Mouse (Mus musculus) CH12.LX (cell line): ENCODE measurements around the gene Catip. TPM values are rescaled to one million over a fixed set of nuclear protein-coding genes. Genes with fewer than 3 reads are reported as not detected.

Experiments used
- DNase-seq: peaks from one replicate; pipeline ENCODE4 v3.0.0-alpha.2; 2013; ENCODE audit errors: extremely low read depth
- H3K27ac ChIP-seq: 2 replicates; pipeline ENCODE4 v1.5.1; 2012; ENCODE audit warnings: low read depth, mild to moderate bottlenecking, control low read depth, moderate library complexity; ENCODE audit not compliant: insufficient read depth
- H3K27me3 ChIP-seq: replicated peaks from 2 replicates; pipeline ENCODE3; 2012; ENCODE audit warnings: inconsistent platforms
- H3K36me3 ChIP-seq, 2 experiments: replicated peaks in 1 of 2; 2 replicates each; pipeline versions ENCODE3 to v1.6.1; 2012; ENCODE audit warnings: inconsistent platforms in 1 of 2, low read length in 1 of 2, mild to moderate bottlenecking in 1 of 2, mixed read lengths in 1 of 2, moderate library complexity in 1 of 2; ENCODE audit not compliant: control insufficient read depth in 1 of 2, insufficient read depth in 1 of 2
- H3K4me1 ChIP-seq, 2 experiments: 2 replicates each; pipeline ENCODE4 v1.6.1; 2012; ENCODE audit warnings: inconsistent platforms in 1 of 2, moderate library complexity in 1 of 2; ENCODE audit not compliant: insufficient read depth in 2 of 2, control insufficient read depth in 1 of 2
- H3K4me2 ChIP-seq: 2 replicates; pipeline ENCODE4 v1.6.1; 2012; ENCODE audit warnings: low read depth, mild to moderate bottlenecking, control low read depth; ENCODE audit not compliant: poor library complexity, insufficient read depth, severe bottlenecking
- H3K4me3 ChIP-seq, 3 experiments: fragments of 150-350 bp in 1 of 3; sonication (generic) in 1 of 3; replicated peaks in 1 of 3; 2 replicates each; pipeline versions ENCODE3 to v1.5.1; 2011 to 2012; ENCODE audit warnings: low read depth in 2 of 3, low read length in 2 of 3, mild to moderate bottlenecking in 2 of 3, moderate library complexity in 2 of 3, control low read depth in 1 of 3, improper control_type of control experiment in 1 of 3, inconsistent platforms in 1 of 3, mixed read lengths in 1 of 3; ENCODE audit not compliant: poor library complexity in 1 of 3
- H3K79me2 ChIP-seq: replicated peaks from 2 replicates; pipeline ENCODE4 v1.6.1; 2012; ENCODE audit warnings: mild to moderate bottlenecking, moderate library complexity; ENCODE audit not compliant: control insufficient read depth, poor library complexity, insufficient read depth, severe bottlenecking; ENCODE audit errors: extremely low read depth
- H3K9ac ChIP-seq: 2 replicates; pipeline ENCODE4 v1.6.1; 2012; ENCODE audit warnings: low read depth, mild to moderate bottlenecking, control low read depth, moderate library complexity; ENCODE audit not compliant: insufficient read depth
- H3K9me3 ChIP-seq: replicated peaks from 2 replicates; pipeline ENCODE3; 2012; ENCODE audit warnings: low read length, inconsistent platforms, mixed read lengths
- BHLHE40 ChIP-seq: IDR thresholded peaks from 2 replicates; pipeline ENCODE4 v1.6.1; 2011; ENCODE audit warnings: mild to moderate bottlenecking, low read depth, low read length, improper control_type of control experiment
- CHD2 ChIP-seq: IDR thresholded peaks from 2 replicates; pipeline ENCODE4 v1.6.1; 2011; ENCODE audit warnings: low read length, improper control_type of control experiment
- EP300 ChIP-seq: IDR thresholded peaks from 2 replicates; pipeline ENCODE4 v1.6.1; 2011; ENCODE audit warnings: low read length, improper control_type of control experiment
- MAFK ChIP-seq: IDR thresholded peaks from 2 replicates; pipeline ENCODE4 v1.6.1; 2011; ENCODE audit warnings: low read length, improper control_type of control experiment; ENCODE audit not compliant: insufficient replicate concordance
- MAX ChIP-seq: IDR thresholded peaks from 2 replicates; pipeline ENCODE4 v1.6.1; 2011; ENCODE audit warnings: low read length, improper control_type of control experiment
- MXI1 ChIP-seq: IDR thresholded peaks from 2 replicates; pipeline ENCODE4 v1.6.1; 2011; ENCODE audit warnings: mild to moderate bottlenecking, low read depth, low read length, improper control_type of control experiment
- NELFE ChIP-seq: IDR thresholded peaks from 2 replicates; pipeline ENCODE4 v1.6.1; 2011; ENCODE audit warnings: low read depth, low read length, improper control_type of control experiment
- POLR2A ChIP-seq: IDR thresholded peaks from 2 replicates; pipeline ENCODE4 v1.6.1; 2011; ENCODE audit warnings: low read depth, mild to moderate bottlenecking, improper control_type of control experiment, low read length
- RCOR1 ChIP-seq: conservative IDR thresholded peaks from 2 replicates; pipeline ENCODE4 v1.6.1; 2012; ENCODE audit warnings: low read depth, mild to moderate bottlenecking, inconsistent platforms, low read length, improper control_type of control experiment
- TBP ChIP-seq: conservative IDR thresholded peaks from 2 replicates; pipeline ENCODE4 v1.6.1; 2011; ENCODE audit warnings: low read depth, low read length, improper control_type of control experiment
- TCF12 ChIP-seq: IDR thresholded peaks from 2 replicates; pipeline ENCODE4 v1.6.1; 2014; ENCODE audit warnings: low read depth, mild to moderate bottlenecking, inconsistent platforms, low read length, improper control_type of control experiment
- UBTF ChIP-seq: IDR thresholded peaks from 2 replicates; pipeline ENCODE4 v1.6.1; 2012; ENCODE audit warnings: low read depth, mild to moderate bottlenecking, inconsistent platforms, low read length, improper control_type of control experiment, moderate library complexity
- USF1 ChIP-seq: IDR thresholded peaks from 2 replicates; pipeline ENCODE4 v1.6.1; 2014; ENCODE audit warnings: low read depth, mild to moderate bottlenecking, inconsistent platforms, low read length, improper control_type of control experiment
- ZMIZ1 ChIP-seq: IDR thresholded peaks from 2 replicates; pipeline ENCODE4 v1.6.1; 2012; ENCODE audit warnings: low read depth, mild to moderate bottlenecking, inconsistent platforms, low read length, improper control_type of control experiment
- dilution Hi-C: fragments of 300-500 bp; cut with MboI; formaldehyde crosslinking; loops from 2 replicates; pipeline ENCODE4 v1.14.3; 2020; ENCODE audit warnings: low sequenced_read_pairs; ENCODE audit not compliant: extremely low pct_unique_long_range_greater_than_20kb, extremely low pct_ligation_motif_present
- in situ Hi-C: fragments of 300-500 bp; cut with MboI; formaldehyde crosslinking; loops from 3 replicates; pipeline ENCODE4 v1.14.3; 2019; ENCODE audit warnings: low sequenced_read_pairs, low pct_ligation_motif_present, low pct_unique_long_range_greater_than_20kb, mixed read lengths
- polyA plus RNA-seq: library from polyadenylated mRNA; unstranded; fragments of >175 nt; gene quantifications from 2 replicates; pipeline ENCODE4 v1.2.1, GENCODE M21; 2012; ENCODE audit warnings: low read depth; ENCODE audit not compliant: insufficient read length
- total RNA-seq, 2 experiments: library from RNA; depleted of rRNA; stranded (reverse); fragments of 300-350 nt in 1 of 2; fragments of >200 nt in 1 of 2; gene quantifications; 2 replicates each; pipeline ENCODE4 v1.2.3; 2012 to 2014

Gene Catip
- total and polyA plus RNA-seq, 3 experiments = 0.11 to 2.6 (median 0.30) TPM

- TF ChIP-seq CHD2 (peak; percentile 55; the same call in 1 of the 2 replicates), RCOR1 (no peak), ZMIZ1 (0 out of 2 replicates have a peak, but pooled peaks have one; percentile 11), MXI1 (peak; percentile 22; the same call in 1 of the 2 replicates), MAFK (no peak), UBTF (peak; percentile 27; the same call in 1 of the 2 replicates), NELFE (no peak; the same call in 1 of the 2 replicates), POLR2A (peak; percentile 47; the same call in 1 of the 2 replicates)
- Histone ChIP-seq H3K4me3 (peak overlapping the region; percentile 65 to 86 (median 73)), H3K4me2 (peak overlapping the region; percentile 41), H3K79me2 (peaks cover 21% of the 10 kb centered on the region), H3K27me3 (no peaks in the 10 kb centered on the region), H3K9me3 (no peaks in the 10 kb centered on the region), H3K36me3 (peaks cover 19 to 22% of the 10 kb centered on the region in 2 experiments), H3K9ac (peak overlapping the region; percentile 98), H3K4me1 (peaks cover 8 to 65% of the 10 kb centered on the region in 2 experiments; a peak in 3 of 4 replicates), H3K27ac (peak overlapping the region; percentile 76)
- dilution Hi-C loops (no loop called here), in situ Hi-C loops (loop anchor here (5.0 to 10.0 kb wide), 2 partner anchors 53 to 80 kb away; no protein-coding TSS in a partner anchor)
- DNase-seq = peak; percentile 61
These were observed 30.0 kb downstream of the Catip start for GRCm38 (mm10) chr1:74391844-74392441.

DNA sequence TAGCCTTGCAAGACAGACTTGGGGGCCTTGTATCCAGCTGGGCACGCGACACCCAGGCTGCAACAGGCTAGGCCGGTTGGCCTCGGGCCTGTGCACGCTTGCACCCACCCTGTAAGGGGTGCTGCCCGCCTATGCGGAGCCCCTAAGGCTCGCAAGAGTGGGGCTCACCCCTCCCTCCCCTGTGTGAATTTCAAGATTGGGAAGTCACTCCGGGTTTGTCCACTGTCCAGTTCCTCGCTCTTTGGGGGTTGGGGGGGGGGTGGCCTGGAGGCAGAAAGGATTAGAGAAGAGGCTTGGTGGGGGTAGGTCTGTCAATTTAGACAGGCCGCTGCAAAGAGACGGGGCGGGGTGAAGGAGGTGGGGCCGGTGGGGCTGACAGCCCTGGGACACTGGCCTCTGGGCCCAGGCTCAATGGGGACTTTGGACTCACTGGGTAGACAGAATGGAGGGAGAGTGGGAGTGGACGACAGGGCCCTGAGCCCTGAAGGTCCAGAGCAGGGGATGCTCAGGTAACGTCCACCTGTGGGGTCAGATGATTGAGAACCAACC, 30.6 kb downstream of the Catip start:
- no peaks in the 10 kb centered on the region for H3K9me3 ChIP-seq
- H3K9ac ChIP-seq = peak overlapping the region; percentile 98
- peak overlapping the region; percentile 41 for H3K4me2 ChIP-seq
- H3K27ac ChIP-seq = peak overlapping the region; percentile 76
- H3K79me2 ChIP-seq = peaks cover 21% of the 10 kb centered on the region
- H3K27me3 ChIP-seq = no peaks in the 10 kb centered on the region
- H3K4me3 ChIP-seq = peak overlapping the region; percentile 65 to 86 (median 73)
- no peak for DNase-seq
- in situ Hi-C loops = loop anchor here (5.0 to 10.0 kb wide), 2 partner anchors 52 to 80 kb away; no protein-coding TSS in a partner anchor
- dilution Hi-C loops = no loop called here
- TF ChIP-seq CHD2 = no peak
- no peak for TF ChIP-seq NELFE
- no peak for TF ChIP-seq MAX
- no peak for TF ChIP-seq TBP
- TF ChIP-seq EP300 = no peak
- no peak for TF ChIP-seq RCOR1
- peak; percentile 50 for TF ChIP-seq BHLHE40
- TF ChIP-seq ZMIZ1 = peak; percentile 44; the same call in 1 of the 2 replicates
- TF ChIP-seq USF1 = no peak
- TF ChIP-seq TCF12 = no peak
- H3K36me3 ChIP-seq = peaks cover 19 to 22% of the 10 kb centered on the region in 2 experiments
- peaks cover 8 to 60% of the 10 kb centered on the region in 2 experiments; a peak in 3 of 4 replicates for H3K4me1 ChIP-seq
